In genomic region chr10:110804279-110805024, GRCm38 (mm10) we compare ENCODE assay signal across 11 mouse cellular contexts. TPM values are rescaled to one million over a fixed set of nuclear protein-coding genes. Genes with fewer than 3 reads are reported as not detected.
DNase-seq lines count a peak whose midpoint lies in the region; ATAC-seq and TF ChIP-seq lines count a peak whose summit lies in the region.
"Had no signal": no experiment of that assay in that cellular context is flagged by ENCODE, and none has a peak within 500 bp of the region (broad histone marks: within the 10 kb centered on the region; RNA-seq: fewer than 3 reads in every experiment).

No protein-coding gene starts in this region.

- no peak overlapping the region for H3K9ac ChIP-seq in liver, postnatal 0 days (replicated peaks)
- no peak overlapping the region for H3K9ac ChIP-seq in liver, embryonic 12.5 days
- no peak overlapping the region for H3K9ac ChIP-seq in embryonic facial prominence, embryonic 15.5 days
- H3K9ac ChIP-seq: heart, embryonic 13.5 days had no signal

- 69% methylated on average over 11 of the region's 11 CpGs for WGBS in liver, postnatal 0 days (ENCODE audit: insufficient replicate concordance)
- WGBS in liver, embryonic 12.5 days (ENCODE audit: insufficient replicate concordance) = 72% methylated on average over 11 of the region's 11 CpGs
- WGBS in embryonic facial prominence, embryonic 15.5 days = 63% methylated on average over 11 of the region's 11 CpGs

- 0 out of 2 replicates have a peak, but pooled peaks have one; percentile 8 for TF ChIP-seq CTCF in liver, postnatal 0 days (IDR thresholded peaks at IDR 0.05; ENCODE audit: low read depth)
- no peak for TF ChIP-seq CTCF in Patski (IDR thresholded peaks at IDR 0.05)

- no peaks in the 10 kb centered on the region for H3K9me3 ChIP-seq in liver, postnatal 0 days (ENCODE audit: low read length)
- H3K9me3 ChIP-seq in liver, embryonic 12.5 days (replicated peaks) = no peaks in the 10 kb centered on the region
- H3K9me3 ChIP-seq in embryonic facial prominence, embryonic 15.5 days (replicated peaks) = no peaks in the 10 kb centered on the region
- H3K9me3 ChIP-seq: heart, embryonic 13.5 days; megakaryocyte, embryonic 14.5 days had no signal

- H3K36me3 ChIP-seq in liver, postnatal 0 days (replicated peaks; ENCODE audit: insufficient read depth, low read length) = no peaks in the 10 kb centered on the region
- no peaks in the 10 kb centered on the region for H3K36me3 ChIP-seq in liver, embryonic 12.5 days
- H3K36me3 ChIP-seq in embryonic facial prominence, embryonic 15.5 days = no peaks in the 10 kb centered on the region
- H3K36me3 ChIP-seq: heart, embryonic 13.5 days had no signal

- CTCF ChIA-PET in Patski (lab: Charles Lee) = no interaction called here

- ATAC-seq in liver, postnatal 0 days = no peak
- no peak for ATAC-seq in liver, embryonic 12.5 days
- ATAC-seq in Patski = peak; percentile 60
- no peak for ATAC-seq in embryonic facial prominence, embryonic 15.5 days (ENCODE audit: insufficient number of reproducible peaks, low FRiP score, low TSS enrichment, low read depth)

- H3K4me2 ChIP-seq in liver, postnatal 0 days (ENCODE audit: low read depth, low read length) = no peak overlapping the region
- no peak overlapping the region for H3K4me2 ChIP-seq in liver, embryonic 12.5 days
- peak overlapping the region; percentile 10; the same call in 1 of the 2 replicates for H3K4me2 ChIP-seq in embryonic facial prominence, embryonic 15.5 days (replicated peaks)
- H3K4me2 ChIP-seq: heart, embryonic 13.5 days had no signal

- no peak for DNase-seq in liver, postnatal 0 days
- peak; percentile 12 for DNase-seq in Patski (ENCODE audit: low read depth, low spot score)
- DNase-seq in mesoderm, embryonic 11.5 days (ENCODE audit: low read depth, low spot score) = peak; percentile 30
- no peak for DNase-seq in adrenal gland, adult 18-20 months (ENCODE audit: low spot score in 2 of 2)
- no peak for DNase-seq in spleen, adult 12 weeks (ENCODE audit: low spot score)
- DNase-seq: cerebellum, adult 9-10 months had no signal

- H3K27ac ChIP-seq in liver, postnatal 0 days (ENCODE audit: low read depth) = no peak overlapping the region
- H3K27ac ChIP-seq in liver, embryonic 12.5 days = no peak overlapping the region
- 0 out of 2 replicates have a peak overlapping the region, but pooled peaks have one; percentile 11 for H3K27ac ChIP-seq in embryonic facial prominence, embryonic 15.5 days (replicated peaks)
- H3K27ac ChIP-seq: heart, embryonic 13.5 days had no signal

- H3K4me1 ChIP-seq in liver, postnatal 0 days (ENCODE audit: insufficient read depth) = 0 out of 2 replicates have a peak, but pooled peaks cover 2% of the 10 kb centered on the region
- no peaks in the 10 kb centered on the region for H3K4me1 ChIP-seq in liver, embryonic 12.5 days
- H3K4me1 ChIP-seq in embryonic facial prominence, embryonic 15.5 days = peaks cover 20% of the 10 kb centered on the region

- H3K4me3 ChIP-seq in liver, postnatal 0 days (ENCODE audit: low read depth, low read length) = no peak overlapping the region
- no peak overlapping the region for H3K4me3 ChIP-seq in liver, embryonic 12.5 days
- H3K4me3 ChIP-seq in embryonic facial prominence, embryonic 15.5 days (replicated peaks) = no peak overlapping the region
- H3K4me3 ChIP-seq: heart, embryonic 13.5 days; megakaryocyte, embryonic 14.5 days had no signal

- no peak for TF ChIP-seq EP300 in liver, postnatal 0 days (IDR thresholded peaks at IDR 0.05; ENCODE audit: low read depth)

- in situ Hi-C loops in Patski (cut with MboI; ENCODE audit: low pct_unique_long_range_greater_than_20kb) = no loop called here

- POLR2A ChIA-PET in Patski (lab: Charles Lee) = no interaction called here

- H3K27me3 ChIP-seq in liver, postnatal 0 days (ENCODE audit: insufficient read depth, low read length) = no peaks in the 10 kb centered on the region
- no peaks in the 10 kb centered on the region for H3K27me3 ChIP-seq in liver, embryonic 12.5 days (replicated peaks)
- H3K27me3 ChIP-seq in Patski = peaks cover 4% of the 10 kb centered on the region
- no peaks in the 10 kb centered on the region for H3K27me3 ChIP-seq in embryonic facial prominence, embryonic 15.5 days
- H3K27me3 ChIP-seq: heart, embryonic 13.5 days; megakaryocyte, embryonic 14.5 days had no signal

RNA-seq across cellular contexts. Expression of gene E2f7, which starts 59.2 kb away (rescaled TPM):
- polyA plus RNA-seq in liver, postnatal 0 days (2015; fragmentation: Nextera tagmentation; extraction: Ambion mirVana) = 5.0 and 7.1 TPM in 2 replicates
- 12.0 and 13.2 TPM in 2 replicates for polyA plus RNA-seq in liver, embryonic 12.5 days (2016; fragmentation: Nextera tagmentation; extraction: Ambion mirVana)
- 3.1 TPM for polyA plus RNA-seq in Patski (2021)
- polyA plus RNA-seq in embryonic facial prominence, embryonic 15.5 days (2015; fragmentation: Nextera tagmentation; extraction: Ambion mirVana) = 22.5 and 28.1 TPM in 2 replicates
- 1 to 10 TPM; 1.2 to 1.4 TPM for total RNA-seq in adrenal gland, adult 18-20 months (2021)
- total RNA-seq: neutrophil, adult 5-6 weeks had no signal

Comparison
In these comparisons a context has a peak if more than half of its experiments do, and no peak if none do; other contexts are left out.
1. DNase-seq: peak in Patski (single experiment) and mesoderm, embryonic 11.5 days (single experiment); none in liver, postnatal 0 days (single experiment), adrenal gland, adult 18-20 months (0 of 2) and spleen, adult 12 weeks (single experiment).